Mouse (Mus musculus): Measurements from ENCODE around the gene 1700061G19Rik. TPM values are rescaled to one million over a fixed set of nuclear protein-coding genes. Genes with fewer than 3 reads are reported as not detected.

Gene 1700061G19Rik
- polyA plus RNA-seq (2012; ENCODE audit: insufficient read depth, insufficient read length, missing spikeins) = not detected in 2 replicates

GRCm38 (mm10) chr17:56874936-56875651, at the start of gene 1700061G19Rik:
Gene 1700061G19Rik (plus strand): TSS chr17:56875477.
- no peak for TF ChIP-seq CTCF (IDR thresholded peaks at IDR 0.05; ENCODE audit: low read depth, low read length)

GRCm38 (mm10) chr17:56826718-56827117, 48.6 kb upstream of the 1700061G19Rik start:
- TF ChIP-seq POLR2A (IDR thresholded peaks at IDR 0.05; ENCODE audit: borderline replicate concordance, low read depth, low read length) = no peak
- no peak for TF ChIP-seq CTCF (IDR thresholded peaks at IDR 0.05; ENCODE audit: low read depth, low read length)
- no peak overlapping the region for H3K27ac ChIP-seq (ENCODE audit: insufficient read depth, low read depth, low read length)
- 0 out of 2 replicates have a peak, but pooled peaks cover 2% of the 10 kb centered on the region for H3K4me1 ChIP-seq (ENCODE audit: control insufficient read depth, insufficient read depth, low read length)
- H3K4me3 ChIP-seq (ENCODE audit: insufficient read depth, low read length) = no peak overlapping the region

More at GRCm38 (mm10) chr17:56874936-56875651, at the start of gene 1700061G19Rik:
- Histone ChIP-seq H3K4me3 (ENCODE audit: insufficient read depth, low read length) (no peak within 1 kb of the TSS), H3K4me1 (ENCODE audit: control insufficient read depth, insufficient read depth, low read length) (no peaks in the 10 kb centered on the region), H3K27ac (ENCODE audit: insufficient read depth, low read depth, low read length) (no peak within 1 kb of the TSS)

GRCm38 (mm10) chr17:56829171-56829570, 46.1 kb upstream of the 1700061G19Rik start:
- no peak for TF ChIP-seq CTCF (IDR thresholded peaks at IDR 0.05; ENCODE audit: low read depth, low read length)
- TF ChIP-seq POLR2A (IDR thresholded peaks at IDR 0.05; ENCODE audit: borderline replicate concordance, low read depth, low read length) = no peak
- H3K4me3 ChIP-seq (ENCODE audit: insufficient read depth, low read length) = no peak overlapping the region
- no peak overlapping the region for H3K27ac ChIP-seq (ENCODE audit: insufficient read depth, low read depth, low read length)
- 0 out of 2 replicates have a peak, but pooled peaks cover 2% of the 10 kb centered on the region for H3K4me1 ChIP-seq (ENCODE audit: control insufficient read depth, insufficient read depth, low read length)

DNA sequence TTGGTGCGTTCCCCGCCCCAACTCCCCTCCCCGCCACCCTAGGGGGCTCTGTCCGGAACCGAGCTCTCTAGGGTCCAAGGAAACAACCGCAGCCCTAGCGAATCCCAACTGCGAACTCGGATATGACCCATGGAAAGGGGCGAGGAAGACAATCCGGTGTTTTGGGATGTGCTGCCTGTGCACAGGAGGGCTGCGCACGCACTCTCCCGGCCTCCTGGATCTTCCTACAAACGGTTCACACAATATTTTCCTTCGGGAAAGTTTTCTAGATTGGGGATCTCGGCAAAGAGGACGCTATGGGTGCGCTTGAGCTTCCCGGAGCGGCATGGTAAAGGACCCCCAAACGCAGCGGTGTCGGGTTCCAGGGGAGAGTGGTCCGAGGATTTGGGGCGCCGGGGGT, 45.5 kb upstream of the 1700061G19Rik start:
- 0 out of 2 replicates have a peak, but pooled peaks cover 2% of the 10 kb centered on the region for H3K4me1 ChIP-seq (ENCODE audit: control insufficient read depth, insufficient read depth, low read length)
- H3K4me3 ChIP-seq (ENCODE audit: insufficient read depth, low read length) = peak overlapping the region; percentile 4; the same call in 1 of the 2 replicates
- TF ChIP-seq POLR2A (IDR thresholded peaks at IDR 0.05; ENCODE audit: borderline replicate concordance, low read depth, low read length) (no peak), CTCF (IDR thresholded peaks at IDR 0.05; ENCODE audit: low read depth, low read length) (no peak)
- H3K27ac ChIP-seq (ENCODE audit: insufficient read depth, low read depth, low read length) = no peak overlapping the region

- Histone ChIP-seq H3K4me1 (ENCODE audit: control insufficient read depth, insufficient read depth, low read length) (0 out of 2 replicates have a peak, but pooled peaks cover 2% of the 10 kb centered on the region), H3K4me3 (ENCODE audit: insufficient read depth, low read length) (peak within 1 kb of the TSS; percentile 44), H3K27ac (ENCODE audit: insufficient read depth, low read depth, low read length) (no peak within 1 kb of the TSS)
- TF ChIP-seq CTCF (IDR thresholded peaks at IDR 0.05; ENCODE audit: low read depth, low read length) (no peak), POLR2A (IDR thresholded peaks at IDR 0.05; ENCODE audit: borderline replicate concordance, low read depth, low read length) (no peak)
These were observed 44.7 kb upstream of the 1700061G19Rik start, which contains the start of gene Rfx2 for GRCm38 (mm10) chr17:56830411-56831110. Gene Rfx2 (minus strand): TSS chr17:56831013.

DNA sequence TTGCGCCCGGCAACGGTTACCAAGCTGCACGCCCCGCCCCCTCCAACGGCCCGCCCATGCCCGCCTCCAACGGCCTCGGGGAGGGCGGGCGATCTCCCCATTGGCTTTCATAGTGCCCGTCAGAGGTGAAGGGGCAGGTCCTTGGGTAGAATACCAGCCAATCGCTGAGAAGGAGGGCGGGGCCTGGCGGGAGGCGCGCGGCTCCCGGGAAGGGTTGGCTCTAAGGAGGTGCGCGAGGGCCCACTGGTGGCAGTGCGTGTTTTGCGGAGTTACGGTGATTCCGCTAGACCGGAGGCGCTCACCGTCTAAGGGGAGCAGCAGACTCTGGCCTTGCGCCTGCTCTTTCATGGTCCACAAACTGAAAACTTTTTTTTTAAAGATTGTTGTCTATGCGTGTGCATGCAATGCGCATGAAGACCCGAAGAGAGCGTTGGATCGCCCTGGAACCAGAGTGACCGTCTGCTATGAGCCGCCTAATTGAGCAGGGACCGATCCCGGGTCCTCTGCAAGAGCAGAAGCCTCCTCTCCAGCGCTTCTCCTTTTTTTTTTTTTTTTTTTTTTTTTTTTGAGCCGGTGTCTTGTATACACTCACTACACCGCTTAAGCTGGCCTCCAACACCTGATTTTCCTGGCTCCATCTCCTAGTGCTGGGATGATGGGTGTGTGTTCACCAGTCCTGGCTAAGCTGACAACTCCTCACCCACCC, 44.0 kb upstream of the 1700061G19Rik start:
- H3K27ac ChIP-seq (ENCODE audit: insufficient read depth, low read depth, low read length) = no peak overlapping the region
- H3K4me1 ChIP-seq (ENCODE audit: control insufficient read depth, insufficient read depth, low read length) = 0 out of 2 replicates have a peak, but pooled peaks cover 2% of the 10 kb centered on the region
- TF ChIP-seq CTCF (IDR thresholded peaks at IDR 0.05; ENCODE audit: low read depth, low read length) (no peak), POLR2A (IDR thresholded peaks at IDR 0.05; ENCODE audit: borderline replicate concordance, low read depth, low read length) (no peak)
- peak overlapping the region; percentile 44 for H3K4me3 ChIP-seq (ENCODE audit: insufficient read depth, low read length)

GRCm38 (mm10) chr17:56832918-56833317, 42.4 kb upstream of the 1700061G19Rik start:
- TF ChIP-seq POLR2A (IDR thresholded peaks at IDR 0.05; ENCODE audit: borderline replicate concordance, low read depth, low read length) (no peak), CTCF (IDR thresholded peaks at IDR 0.05; ENCODE audit: low read depth, low read length) (no peak)
- Histone ChIP-seq H3K27ac (ENCODE audit: insufficient read depth, low read depth, low read length) (no peak overlapping the region), H3K4me1 (ENCODE audit: control insufficient read depth, insufficient read depth, low read length) (0 out of 2 replicates have a peak, but pooled peaks cover 2% of the 10 kb centered on the region), H3K4me3 (ENCODE audit: insufficient read depth, low read length) (no peak overlapping the region)

GRCm38 (mm10) chr17:56833381-56833780, 41.9 kb upstream of the 1700061G19Rik start:
- Histone ChIP-seq H3K4me3 (ENCODE audit: insufficient read depth, low read length) (no peak overlapping the region), H3K27ac (ENCODE audit: insufficient read depth, low read depth, low read length) (no peak overlapping the region), H3K4me1 (ENCODE audit: control insufficient read depth, insufficient read depth, low read length) (0 out of 2 replicates have a peak, but pooled peaks cover 2% of the 10 kb centered on the region)
- no peak for TF ChIP-seq POLR2A (IDR thresholded peaks at IDR 0.05; ENCODE audit: borderline replicate concordance, low read depth, low read length)
- TF ChIP-seq CTCF (IDR thresholded peaks at IDR 0.05; ENCODE audit: low read depth, low read length) = no peak

GRCm38 (mm10) chr17:56836336-56836735, 38.9 kb upstream of the 1700061G19Rik start:
- Histone ChIP-seq H3K27ac (ENCODE audit: insufficient read depth, low read depth, low read length) (no peak overlapping the region), H3K4me1 (ENCODE audit: control insufficient read depth, insufficient read depth, low read length) (no peaks in the 10 kb centered on the region), H3K4me3 (ENCODE audit: insufficient read depth, low read length) (no peak overlapping the region)
- TF ChIP-seq CTCF (IDR thresholded peaks at IDR 0.05; ENCODE audit: low read depth, low read length) = no peak
- no peak for TF ChIP-seq POLR2A (IDR thresholded peaks at IDR 0.05; ENCODE audit: borderline replicate concordance, low read depth, low read length)

Measured in bone marrow macrophage, adult 2 months (primary cell).